9 mouse cellular contexts compared by ENCODE assay signal in the genomic region with DNA sequence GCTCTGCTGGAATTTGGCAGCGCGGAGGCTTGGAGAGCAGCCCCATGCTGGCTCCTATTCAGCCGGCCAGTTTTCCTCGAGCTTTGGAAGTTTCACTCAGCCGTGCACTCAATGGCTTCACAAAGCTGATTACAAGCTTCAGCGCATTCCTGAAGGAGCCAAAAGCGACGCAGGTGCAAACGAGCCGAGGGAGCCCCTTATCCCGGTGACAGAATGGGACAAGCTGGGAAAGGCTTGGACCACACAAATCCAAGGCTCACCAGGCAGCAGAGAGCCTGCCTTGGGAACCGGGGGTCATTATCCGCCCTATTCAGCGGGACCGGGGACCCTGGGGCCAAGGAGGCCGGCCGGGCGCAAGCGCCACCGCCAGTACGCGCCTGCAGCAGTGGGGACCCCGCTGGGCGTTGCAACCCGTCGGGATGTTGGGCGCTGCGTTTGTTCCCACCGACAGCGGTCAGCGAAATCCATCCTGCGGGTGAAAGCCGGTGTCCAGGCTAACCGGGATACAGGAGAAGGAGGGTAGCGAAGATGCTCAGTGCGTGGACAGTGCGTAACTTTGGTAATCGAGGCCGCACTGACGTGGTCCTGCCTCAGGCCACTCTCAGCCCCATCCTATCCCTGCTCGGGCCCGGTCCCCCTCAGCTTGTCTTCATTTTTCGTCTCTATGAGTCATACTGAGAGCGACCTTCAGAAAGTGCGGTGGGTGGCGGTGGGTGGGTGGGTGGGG. TPM values are rescaled to one million over a fixed set of nuclear protein-coding genes. Genes with fewer than 3 reads are reported as not detected.
A peak's percentile ranks its signal among the peaks of the same experiment; 100 is the strongest.
DNase-seq lines count a peak whose midpoint lies in the region; ATAC-seq and TF ChIP-seq lines count a peak whose summit lies in the region.
"Had no signal": no experiment of that assay in that cellular context is flagged by ENCODE, and none has a peak within 500 bp of the region (broad histone marks: within the 10 kb centered on the region; RNA-seq: fewer than 3 reads in every experiment).

No protein-coding gene starts in this region.

- peaks cover 79% of the 10 kb centered on the region for H3K27me3 ChIP-seq in intestine, postnatal 0 days (replicated peaks; ENCODE audit: control insufficient read depth, insufficient read depth, low read length)
- peaks cover 90% of the 10 kb centered on the region for H3K27me3 ChIP-seq in midbrain, embryonic 13.5 days
- peaks cover 73% of the 10 kb centered on the region for H3K27me3 ChIP-seq in liver, postnatal 0 days (ENCODE audit: insufficient read depth, low read length)

- H3K9me3 ChIP-seq in intestine, postnatal 0 days (ENCODE audit: control insufficient read depth) = no peaks in the 10 kb centered on the region
- no peaks in the 10 kb centered on the region for H3K9me3 ChIP-seq in midbrain, embryonic 13.5 days
- H3K9me3 ChIP-seq in liver, postnatal 0 days (ENCODE audit: low read length) = no peaks in the 10 kb centered on the region

- no peak overlapping the region for H3K9ac ChIP-seq in intestine, postnatal 0 days (ENCODE audit: low read depth, low read length)
- H3K9ac ChIP-seq in midbrain, embryonic 13.5 days (replicated peaks) = peak overlapping the region; percentile 67
- no peak overlapping the region for H3K9ac ChIP-seq in liver, postnatal 0 days (replicated peaks)

- peak overlapping the region; percentile 19; the same call in 1 of the 2 replicates for H3K4me3 ChIP-seq in gastrocnemius, adult 2 months
- 0 out of 2 replicates have a peak overlapping the region, but pooled peaks have one; percentile 7 for H3K4me3 ChIP-seq in intestine, postnatal 0 days (ENCODE audit: low read depth, low read length)
- peak overlapping the region; percentile 39 for H3K4me3 ChIP-seq in midbrain, embryonic 13.5 days (replicated peaks)
- no peak overlapping the region for H3K4me3 ChIP-seq in liver, postnatal 0 days (ENCODE audit: low read depth, low read length)

- no peak overlapping the region for H3K4me2 ChIP-seq in intestine, postnatal 0 days (replicated peaks; ENCODE audit: low read depth)
- H3K4me2 ChIP-seq in midbrain, embryonic 13.5 days (replicated peaks) = peak overlapping the region; percentile 75
- no peak overlapping the region for H3K4me2 ChIP-seq in liver, postnatal 0 days (ENCODE audit: low read depth, low read length)

- no peaks in the 10 kb centered on the region for H3K36me3 ChIP-seq in intestine, postnatal 0 days (ENCODE audit: control insufficient read depth, insufficient read depth)
- no peaks in the 10 kb centered on the region for H3K36me3 ChIP-seq in midbrain, embryonic 13.5 days
- no peaks in the 10 kb centered on the region for H3K36me3 ChIP-seq in liver, postnatal 0 days (replicated peaks; ENCODE audit: insufficient read depth, low read length)

- 1% methylated on average over 42 of the region's 46 CpGs for WGBS in intestine, postnatal 0 days
- under 1% methylated on average over 46 of the region's 46 CpGs for WGBS in midbrain, embryonic 13.5 days
- WGBS in liver, postnatal 0 days (ENCODE audit: insufficient replicate concordance) = 2% methylated on average over 46 of the region's 46 CpGs

- no peak for DNase-seq in gastrocnemius, adult 2 months
- DNase-seq in gastrocnemius, adult 8-10 months (ENCODE audit: low spot score in 2 of 2) = no peak
- DNase-seq in cerebellum, adult 8-10 months = peak; percentile 8
- DNase-seq in liver, postnatal 0 days = no peak
- DNase-seq in adrenal gland, postnatal 4 days (ENCODE audit: low spot score in 2 of 2) = no peak

- intact Hi-C loops in gastrocnemius, adult 2 months (cut with DNase I) = no loop called here

- peak; percentile 60; the same call in 1 of the 2 replicates for ATAC-seq in frontal cortex, adult (ENCODE audit: low TSS enrichment)
- ATAC-seq in intestine, postnatal 0 days = no peak
- peak; percentile 78 for ATAC-seq in midbrain, embryonic 13.5 days
- ATAC-seq in liver, postnatal 0 days = no peak

- H3K4me1 ChIP-seq in intestine, postnatal 0 days (replicated peaks; ENCODE audit: control insufficient read depth, insufficient read depth, low read length) = no peaks in the 10 kb centered on the region
- peaks cover 67% of the 10 kb centered on the region for H3K4me1 ChIP-seq in midbrain, embryonic 13.5 days (replicated peaks)
- no peaks in the 10 kb centered on the region for H3K4me1 ChIP-seq in liver, postnatal 0 days (ENCODE audit: insufficient read depth)

- H3K27ac ChIP-seq in gastrocnemius, adult 2 months = no peak overlapping the region
- no peak overlapping the region for H3K27ac ChIP-seq in intestine, postnatal 0 days (ENCODE audit: low read depth, low read length)
- peak overlapping the region; percentile 81 for H3K27ac ChIP-seq in midbrain, embryonic 13.5 days
- no peak overlapping the region for H3K27ac ChIP-seq in liver, postnatal 0 days (ENCODE audit: low read depth)

- TF ChIP-seq EP300 in liver, postnatal 0 days (IDR thresholded peaks at IDR 0.05; ENCODE audit: low read depth) = no peak

- TF ChIP-seq CTCF in gastrocnemius, adult 2 months (IDR thresholded peaks at IDR 0.05) = no peak
- TF ChIP-seq CTCF in intestine, postnatal 0 days (IDR thresholded peaks at IDR 0.05; ENCODE audit: low read depth) = no peak
- TF ChIP-seq CTCF in liver, postnatal 0 days (IDR thresholded peaks at IDR 0.05; ENCODE audit: low read depth) = no peak

RNA-seq across cellular contexts. Expression of a gene that starts 35.2 kb away (rescaled TPM):
- not detected for total RNA-seq in gastrocnemius, adult 2 months (2021)
- not detected for total RNA-seq in gastrocnemius, adult 8-10 months (2022)
- not detected in 2 replicates for polyA plus RNA-seq in intestine, postnatal 0 days (2015; fragmentation: Nextera tagmentation; extraction: Ambion mirVana)
- 3.1 and 3.6 TPM in 2 replicates for polyA plus RNA-seq in midbrain, embryonic 13.5 days (2015; fragmentation: Nextera tagmentation; extraction: Ambion mirVana)
- not detected in 2 replicates for polyA plus RNA-seq in liver, postnatal 0 days (2015; fragmentation: Nextera tagmentation; extraction: Ambion mirVana)
- total RNA-seq in adrenal gland, postnatal 4 days (2021) = under 1 TPM; 0.06 to 0.25 TPM
- polyA plus RNA-seq: C2C12 had no signal

Comparison
In these comparisons a context has a peak if more than half of its experiments do, and no peak if none do; other contexts are left out.
1. ATAC-seq: peak in frontal cortex, adult (single experiment) and midbrain, embryonic 13.5 days (single experiment); none in intestine, postnatal 0 days (single experiment) and liver, postnatal 0 days (single experiment).